Mouse (Mus musculus) cortical plate, adult 2 months (tissue): ENCODE measurements around the gene Ssr2.

ENCODE experiments used
- CTCF ChIP-seq: fragments of 200-500 bp; IDR thresholded peaks from 2 replicates; pipeline ENCODE4 v1.5.1; 2011; ENCODE audit warnings: mild to moderate bottlenecking, control low read depth, low read length; ENCODE audit not compliant: insufficient read depth; ENCODE audit errors: extremely low read depth
- POLR2A ChIP-seq: fragments of 200-500 bp; IDR thresholded peaks from 2 replicates; pipeline ENCODE4 v1.6.1; 2011; ENCODE audit warnings: mild to moderate bottlenecking, low read length, control low read depth; ENCODE audit not compliant: insufficient read depth; ENCODE audit errors: extremely low read depth

DNA sequence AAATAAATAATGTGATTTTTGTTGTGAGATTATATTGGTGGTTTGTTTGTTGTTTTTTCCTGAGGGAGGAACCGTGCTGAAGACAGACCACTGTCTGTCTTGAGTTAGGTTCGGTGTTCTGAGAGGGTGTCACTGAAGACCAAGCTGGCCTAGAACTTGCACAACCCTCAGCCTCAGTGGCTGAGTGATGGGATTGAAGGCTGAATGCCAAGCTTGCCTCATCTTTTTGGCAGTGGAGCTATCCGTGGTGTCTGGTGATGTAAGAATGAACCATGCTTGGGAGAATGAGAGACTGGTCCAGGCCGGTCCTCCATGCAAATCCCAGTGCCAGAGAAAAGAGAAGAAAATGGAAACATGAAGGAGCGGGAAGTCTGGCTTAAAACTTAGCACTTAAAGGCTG is 6.0 kb upstream of the Ssr2 start:
- TF ChIP-seq POLR2A (no peak), CTCF (no peak)
